Mouse (Mus musculus): ENCODE data around the gene Ugt1a5.

Gene Ugt1a5

DNA sequence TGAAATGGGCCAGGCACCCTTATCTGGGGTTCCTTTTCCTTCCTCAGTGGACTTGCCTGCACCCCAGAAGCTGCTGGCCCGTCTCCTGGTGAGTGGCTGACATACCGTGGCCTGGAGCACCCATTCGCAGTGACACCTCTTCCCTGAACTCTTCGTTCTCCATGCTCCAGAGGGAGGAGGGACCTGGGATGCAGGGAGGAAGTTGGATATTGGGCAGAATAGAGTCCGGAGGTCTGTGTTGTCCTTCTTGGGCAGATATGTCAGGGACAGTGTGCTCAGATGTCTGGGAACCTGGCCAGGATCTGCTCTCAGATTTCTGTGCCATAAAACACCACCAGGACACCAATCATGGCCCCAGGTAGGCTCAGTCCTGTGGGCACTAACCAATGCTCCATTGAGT lies 74.3 kb downstream of the Ugt1a5 start:
- ATAC-seq (ENCODE audit: low TSS enrichment), result no peak

DNA sequence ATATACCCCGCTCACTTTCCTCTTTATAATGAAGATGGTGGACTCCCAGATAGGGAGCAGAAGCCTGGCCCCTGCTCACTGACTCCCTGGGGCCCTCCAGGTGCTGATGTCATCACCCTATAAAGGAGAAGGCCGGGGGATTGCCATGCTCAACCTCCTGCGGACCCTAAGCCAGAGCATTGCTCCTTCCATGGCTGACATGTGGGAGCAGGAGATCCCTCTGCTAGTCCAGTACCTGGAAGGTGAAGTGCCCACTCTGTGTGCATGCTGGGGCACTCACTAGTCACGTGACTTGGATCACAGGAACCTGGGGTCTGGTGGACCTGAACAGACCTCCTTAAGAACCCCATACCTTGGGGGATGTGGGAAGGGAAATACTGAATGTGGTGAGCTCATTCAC lies 74.8 kb downstream of the Ugt1a5 start:
- ATAC-seq (ENCODE audit: low TSS enrichment), result no peak

DNA sequence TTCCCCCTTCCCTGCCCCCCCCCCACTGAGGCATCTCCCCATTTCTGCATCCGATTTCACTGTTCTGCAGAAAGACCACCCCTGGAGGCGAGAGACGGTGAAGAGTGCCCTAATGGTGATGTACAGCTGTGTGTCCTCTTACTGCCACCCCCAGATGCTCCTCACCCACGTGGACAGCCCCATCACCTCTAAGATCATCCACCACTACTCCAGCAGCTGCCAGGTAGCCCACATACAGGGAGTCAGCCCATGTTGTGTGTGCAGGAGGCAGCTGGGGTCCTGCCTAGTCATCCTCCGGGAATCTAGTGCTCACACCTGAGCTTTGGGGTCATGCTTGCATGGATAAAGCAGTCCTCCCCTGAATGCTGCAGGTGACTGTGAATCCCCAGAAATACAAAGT lies 78.0 kb downstream of the Ugt1a5 start:
- no peak for ATAC-seq (ENCODE audit: low TSS enrichment)

DNA sequence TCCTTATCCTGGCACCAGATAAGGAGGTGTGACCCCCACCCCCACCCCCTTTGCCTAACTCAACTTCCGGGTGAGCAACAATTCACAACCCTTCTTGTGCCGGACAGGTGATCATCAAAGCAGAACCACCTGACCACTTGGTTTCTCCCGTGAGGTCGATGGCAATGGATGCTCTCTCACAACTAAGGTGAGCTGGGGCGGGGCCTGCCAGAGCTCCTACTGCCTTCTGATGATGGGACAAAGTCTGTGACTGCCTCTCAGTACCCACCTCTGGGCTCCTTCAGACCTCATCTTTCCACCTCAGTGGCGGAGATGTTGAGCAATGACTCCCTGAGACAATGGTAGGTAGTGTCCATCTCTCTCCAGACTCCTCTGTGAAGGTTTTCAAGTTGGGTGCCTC lies 80.1 kb downstream of the Ugt1a5 start:
- no peak for ATAC-seq (ENCODE audit: low TSS enrichment)

DNA sequence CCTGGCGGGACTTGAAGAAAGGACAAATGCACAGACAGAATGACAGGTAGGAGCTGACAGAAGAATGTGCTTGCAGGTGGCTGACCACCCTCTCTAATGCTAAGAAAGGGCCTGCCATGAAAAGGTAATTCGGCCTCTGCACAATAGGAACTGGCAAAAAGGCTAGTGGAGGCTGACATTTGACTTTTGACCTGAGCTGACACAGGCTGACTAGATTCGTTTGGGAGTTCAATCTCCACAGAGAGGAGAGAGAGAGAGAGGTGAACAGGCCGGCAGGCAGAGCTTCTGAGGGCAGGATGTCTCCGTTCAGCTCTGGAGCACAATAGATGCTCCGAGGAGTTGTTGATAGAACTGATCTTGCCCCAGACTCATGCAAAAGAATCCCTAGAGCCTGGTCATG lies 80.6 kb downstream of the Ugt1a5 start:
- ATAC-seq (ENCODE audit: low TSS enrichment), result no peak

DNA sequence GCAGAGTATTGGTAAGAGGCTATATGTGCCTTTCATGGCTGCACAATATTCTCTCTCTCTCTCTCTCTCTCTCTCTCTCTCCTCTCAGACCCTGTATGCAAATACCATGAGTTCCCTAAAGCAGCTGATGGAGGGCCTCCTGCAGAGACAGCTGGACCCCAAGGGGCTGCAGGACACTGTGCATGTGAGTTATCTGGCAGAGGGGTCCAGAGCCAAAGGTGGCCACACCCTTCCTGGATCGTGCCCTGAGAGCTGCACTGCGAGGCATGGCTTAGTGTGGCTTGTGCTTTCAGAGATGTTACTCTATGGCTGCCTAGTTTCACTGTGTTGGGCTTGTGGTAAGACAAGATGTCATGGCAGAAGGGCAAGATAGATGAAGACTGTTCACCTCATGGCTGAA lies 81.8 kb downstream of the Ugt1a5 start:
- no peak for ATAC-seq (ENCODE audit: low TSS enrichment)

DNA sequence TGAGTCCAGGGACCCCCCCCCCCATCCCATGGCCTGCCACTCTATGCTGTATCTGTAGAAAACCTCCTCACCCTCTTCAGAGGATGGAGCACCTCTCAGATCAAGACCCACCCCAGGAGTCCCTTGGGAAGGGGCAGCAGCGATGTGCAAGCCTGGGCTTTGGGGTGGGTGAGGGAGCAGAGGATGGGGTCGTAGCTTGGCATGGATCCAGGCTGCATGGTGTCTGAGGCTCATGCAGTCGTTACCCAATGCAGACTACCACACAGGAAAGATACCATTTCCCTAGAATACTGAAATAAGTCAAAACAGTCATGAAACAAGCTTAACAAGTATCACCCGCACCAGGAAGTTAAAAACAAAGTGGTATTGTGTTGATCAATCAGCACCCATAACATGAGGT lies 82.8 kb downstream of the Ugt1a5 start:
- no peak for ATAC-seq (ENCODE audit: low TSS enrichment)

DNA sequence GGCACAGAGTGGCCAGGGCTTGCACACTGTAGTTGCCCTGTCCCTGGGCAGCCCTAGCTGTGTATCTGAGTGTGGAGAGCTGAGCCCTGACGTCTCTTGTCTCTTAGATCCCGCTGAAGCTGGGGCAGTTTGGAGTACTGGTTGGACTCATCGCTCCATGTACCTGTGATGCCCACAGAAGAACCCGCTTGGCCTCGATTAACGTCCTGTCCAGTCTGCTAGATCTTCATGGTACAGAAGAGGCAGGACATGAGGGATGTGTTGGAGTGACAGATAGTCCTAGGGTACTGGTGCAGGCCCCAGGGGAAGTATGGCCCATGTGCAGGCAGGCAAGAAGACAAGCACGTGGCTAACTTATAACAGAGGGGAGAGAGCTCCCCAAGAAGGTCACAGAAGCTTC lies 83.8 kb downstream of the Ugt1a5 start:
- no peak for ATAC-seq (ENCODE audit: low TSS enrichment)

DNA sequence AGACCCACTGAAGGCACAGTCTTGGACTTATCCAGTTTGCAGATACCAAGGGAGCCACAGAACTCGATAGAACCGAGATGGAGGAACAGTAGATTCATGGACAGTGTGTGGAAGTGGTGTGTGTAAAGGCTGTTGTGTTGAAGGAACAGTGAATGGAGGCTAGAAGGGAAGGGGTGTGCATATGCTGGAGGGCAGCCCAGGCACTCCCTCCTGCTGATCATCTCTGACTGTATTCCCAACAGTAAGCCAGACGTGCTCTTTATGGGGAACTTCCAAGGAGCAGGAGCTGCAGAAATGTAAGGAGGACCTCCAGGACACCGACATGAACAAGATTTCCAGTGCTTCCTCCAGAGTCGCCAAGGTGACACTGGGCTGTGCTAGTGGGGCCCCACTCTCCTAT lies 84.2 kb downstream of the Ugt1a5 start:
- ATAC-seq (ENCODE audit: low TSS enrichment), result no peak

DNA sequence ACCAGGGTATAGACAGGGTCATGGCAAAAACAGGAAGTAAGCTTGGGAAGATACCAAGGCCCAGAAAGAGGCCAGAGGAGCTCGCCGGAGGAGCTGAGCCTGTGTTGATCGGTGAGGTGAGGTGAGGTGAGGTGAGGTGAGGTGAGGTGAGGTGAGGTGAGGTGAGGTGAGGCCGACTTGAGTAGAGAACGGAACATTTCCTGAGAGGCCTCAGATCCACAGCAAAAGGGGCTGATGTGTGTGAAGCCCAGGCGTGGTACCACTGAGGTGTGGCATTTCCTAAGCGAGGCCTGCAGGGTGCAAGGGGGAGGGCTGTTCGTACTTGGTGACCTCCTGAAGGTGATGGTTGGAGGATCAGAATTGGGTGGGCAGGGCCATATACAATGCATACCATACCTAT lies 87.3 kb downstream of the Ugt1a5 start:
- no peak for ATAC-seq (ENCODE audit: low TSS enrichment)

DNA sequence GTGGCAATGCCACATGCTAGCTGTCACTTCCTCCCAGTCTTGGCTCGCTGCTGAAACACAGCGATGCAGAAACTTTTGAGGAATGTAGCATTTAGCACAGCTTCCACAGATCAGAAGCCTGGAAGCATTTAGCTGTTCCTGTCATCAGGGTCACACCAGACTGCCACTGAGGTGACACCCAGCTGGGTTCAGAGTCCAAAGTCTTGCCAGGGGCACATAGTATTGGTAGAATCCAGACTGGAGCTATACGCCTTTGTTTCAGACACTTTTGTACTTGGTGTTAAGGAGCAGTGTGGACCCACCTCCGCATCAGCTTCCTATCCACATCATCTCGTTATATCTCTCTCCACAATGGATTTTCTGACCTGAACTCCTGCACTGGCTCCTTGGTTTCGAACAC lies 87.7 kb downstream of the Ugt1a5 start:
- ATAC-seq (ENCODE audit: low TSS enrichment), result no peak

DNA sequence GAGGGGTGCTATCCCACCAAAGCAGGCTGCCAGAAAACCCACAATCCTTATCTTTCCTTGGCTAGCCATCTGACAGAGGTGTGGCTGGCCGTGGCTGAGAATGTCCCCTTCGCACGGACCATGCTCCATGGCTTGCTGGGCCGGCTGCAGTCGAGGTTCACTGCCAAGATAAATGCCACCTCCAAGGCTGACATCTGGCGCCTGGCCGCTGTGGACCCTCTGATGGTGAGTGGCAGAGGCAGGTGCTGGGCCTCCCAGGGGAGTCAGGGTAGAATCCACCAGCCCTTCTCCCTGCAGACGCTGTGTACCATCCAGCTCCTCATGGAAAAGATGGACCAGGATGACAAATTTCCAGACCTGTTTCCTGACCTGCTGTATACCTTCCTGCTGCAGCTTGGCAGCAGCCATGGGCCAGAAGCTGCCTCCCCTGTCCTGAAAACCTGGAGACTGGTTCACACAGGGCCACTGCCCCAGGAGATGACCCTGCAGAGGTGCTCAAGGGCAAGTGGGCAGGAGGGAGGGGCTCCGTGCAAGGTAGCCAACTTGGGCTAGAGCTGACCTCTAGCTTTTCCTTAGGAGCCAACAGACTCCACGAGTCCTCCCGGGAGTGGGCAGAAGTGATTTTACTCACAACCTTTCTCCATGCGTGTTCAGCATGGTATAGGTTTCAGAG lies 89.1 kb downstream of the Ugt1a5 start:
- ATAC-seq (ENCODE audit: low TSS enrichment), result no peak

DNA sequence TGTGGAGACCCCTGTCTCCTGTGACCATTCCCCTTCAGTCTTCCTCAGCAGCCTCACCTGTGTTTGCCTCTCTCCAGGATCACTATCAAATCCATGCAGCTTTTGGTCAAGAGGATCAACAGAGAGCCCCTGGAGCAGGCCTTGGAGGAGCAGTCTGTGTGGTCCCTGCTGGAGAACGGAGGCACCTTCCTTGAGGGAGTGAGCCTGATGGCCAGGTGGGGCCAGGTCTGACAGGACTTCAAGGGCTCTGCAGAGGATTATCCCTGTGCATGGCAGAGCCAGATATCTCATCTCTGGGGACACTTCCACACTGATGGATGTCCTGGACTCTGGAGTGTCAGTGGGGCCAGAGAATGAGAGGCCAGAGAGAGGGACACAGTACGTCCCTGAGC lies 89.7 kb downstream of the Ugt1a5 start:
- ATAC-seq (ENCODE audit: low TSS enrichment), result no peak

DNA sequence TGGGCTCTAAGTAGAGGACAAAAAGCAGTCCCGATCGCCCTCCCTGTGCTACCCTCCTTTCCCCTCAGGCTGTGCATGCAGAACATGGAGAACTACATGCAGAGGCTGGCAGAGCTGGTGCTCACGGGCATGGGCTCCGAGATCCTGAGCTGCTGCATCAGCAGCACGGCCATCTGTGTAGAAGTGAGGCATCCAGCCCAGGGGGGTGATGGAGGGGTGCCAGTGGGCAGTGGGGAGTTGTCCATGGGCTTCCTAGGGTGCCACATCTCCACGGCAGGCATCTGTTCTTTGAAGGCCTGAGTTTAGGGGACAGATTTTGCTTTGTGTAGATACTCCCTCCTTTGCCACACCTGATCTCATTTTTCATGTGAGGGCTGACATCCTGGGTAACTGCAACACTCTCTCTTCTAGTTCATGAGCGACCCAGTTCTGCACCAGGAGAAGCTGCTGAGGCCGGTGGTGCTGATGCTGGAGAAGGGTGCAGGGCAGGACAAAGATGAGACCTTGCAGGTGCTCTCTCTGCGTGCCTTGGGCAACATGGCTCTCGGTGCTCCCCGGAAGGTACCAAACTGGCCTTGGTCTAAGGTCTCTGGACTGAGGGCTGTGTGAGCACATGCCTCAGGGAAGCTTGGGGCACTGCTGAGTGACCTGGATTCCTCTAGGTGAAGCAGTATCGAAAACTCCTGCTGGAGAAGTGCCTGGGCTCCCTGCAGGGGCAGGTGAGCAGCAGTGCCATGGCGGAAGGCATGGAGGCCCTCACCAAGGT lies 90.4 kb downstream of the Ugt1a5 start:
- no peak; the same call in 1 of the 2 replicates for ATAC-seq (ENCODE audit: low TSS enrichment)

DNA sequence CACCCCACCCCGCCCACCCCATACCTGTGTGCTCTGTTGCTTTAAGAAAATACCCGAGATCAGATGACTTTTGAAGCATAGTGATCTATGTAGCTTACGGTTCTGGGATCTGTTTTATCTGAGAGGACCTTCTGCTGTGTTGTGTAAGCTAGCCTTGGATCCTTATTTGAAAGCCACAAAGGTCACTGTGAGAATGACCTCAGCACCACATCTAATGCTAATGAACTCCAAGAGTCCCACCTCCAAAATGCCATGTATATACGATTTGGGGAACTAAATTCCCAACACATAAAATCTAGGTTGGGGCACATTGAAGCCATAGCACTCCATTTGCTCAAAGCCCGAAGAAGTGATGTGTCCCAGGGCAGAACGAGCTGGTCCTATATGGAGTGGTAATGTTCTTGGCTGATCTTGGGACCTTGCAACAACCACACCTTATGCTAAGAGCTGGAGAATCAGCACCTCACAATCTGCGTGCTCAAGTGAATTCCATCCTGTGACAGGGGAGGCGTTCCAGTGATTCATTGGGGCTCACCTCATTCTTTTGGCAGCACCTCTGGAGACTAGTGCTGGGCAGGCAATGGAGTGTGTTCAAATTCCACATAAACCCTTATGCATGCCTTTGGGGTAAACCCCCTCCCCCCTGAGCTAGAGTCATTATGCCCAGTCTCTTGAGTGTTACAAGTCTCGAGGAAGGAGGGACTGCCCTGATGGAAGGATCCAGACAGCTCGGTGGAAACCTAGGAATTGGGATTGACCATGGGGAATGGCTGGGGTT lies 91.3 kb downstream of the Ugt1a5 start:
- ATAC-seq (ENCODE audit: low TSS enrichment), result no peak

DNA sequence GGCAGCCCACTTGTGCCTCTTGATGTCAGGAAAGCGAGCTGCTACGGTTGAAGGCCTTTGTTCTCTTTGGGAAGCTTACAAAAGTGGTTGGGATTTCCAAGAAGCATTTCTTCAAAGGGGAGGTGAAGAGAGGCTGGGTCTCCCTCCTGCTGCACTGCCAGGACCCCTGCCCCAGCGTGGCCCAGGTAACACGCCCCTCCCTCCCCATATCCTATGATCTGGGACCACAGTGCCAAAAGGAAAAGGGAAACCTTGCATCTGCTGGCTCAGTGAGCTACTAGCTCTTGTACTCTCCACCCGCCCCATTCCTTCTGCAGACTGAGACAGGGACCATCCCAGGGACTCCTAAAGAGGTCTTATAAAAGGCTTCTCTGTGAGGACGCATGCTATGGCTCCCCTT lies 91.9 kb downstream of the Ugt1a5 start:
- no peak for ATAC-seq (ENCODE audit: low TSS enrichment)

DNA sequence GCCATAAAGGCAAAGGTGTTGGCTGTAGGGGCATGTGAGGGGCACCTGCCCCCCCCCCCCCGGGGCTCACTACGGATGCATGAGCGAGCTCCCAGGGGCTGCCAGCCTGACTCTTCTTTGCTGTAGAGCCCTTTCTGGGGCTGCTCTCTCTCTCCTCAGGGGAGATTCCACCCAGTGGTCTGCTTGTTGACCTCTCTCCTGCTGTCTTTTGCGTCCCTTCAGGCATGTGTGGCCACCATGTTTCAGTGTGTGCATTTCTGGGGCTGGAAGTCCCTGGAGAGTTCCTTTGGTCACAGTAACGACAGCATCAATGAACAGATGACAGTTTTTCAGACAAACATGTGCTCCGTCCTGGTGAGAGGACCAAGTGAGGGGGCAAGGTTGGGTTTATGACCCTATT lies 92.5 kb downstream of the Ugt1a5 start:
- ATAC-seq (ENCODE audit: low TSS enrichment), result no peak

DNA sequence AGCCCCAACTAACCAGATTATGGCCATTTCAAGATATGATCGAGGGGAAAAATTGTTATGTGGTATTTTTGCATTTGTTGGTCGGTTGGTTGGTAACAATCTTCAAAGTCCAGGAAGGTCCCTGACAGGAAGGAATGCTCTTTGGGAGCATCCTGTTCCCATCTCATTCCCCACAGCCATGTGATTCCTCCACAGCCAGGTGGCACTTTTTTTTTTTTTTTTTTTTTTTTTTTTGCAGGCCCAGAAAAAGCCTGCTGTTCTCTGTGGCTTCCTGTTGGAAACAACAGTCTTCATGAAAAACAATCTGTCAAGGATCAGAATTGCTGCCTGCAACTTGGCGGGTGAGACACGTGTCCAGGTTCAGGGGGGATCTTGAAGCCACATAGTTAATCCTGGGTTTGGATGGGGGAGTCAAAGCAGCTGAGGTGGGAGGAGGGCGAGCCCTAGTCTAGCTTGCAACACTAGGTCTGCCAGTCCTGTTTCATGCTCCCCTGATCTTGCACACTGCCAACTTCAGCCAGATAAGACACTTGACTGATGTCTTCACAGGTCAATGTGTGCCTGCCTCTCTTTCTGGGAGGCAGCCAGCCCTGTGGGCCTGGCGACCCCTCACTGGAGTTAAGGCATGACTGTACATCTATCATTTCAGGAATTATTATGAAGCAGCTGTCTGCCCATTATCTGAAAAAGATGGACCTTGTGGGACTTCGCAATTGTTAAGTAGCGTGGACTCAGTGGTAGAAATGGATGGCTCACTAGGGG lies 93.2 kb downstream of the Ugt1a5 start:
- peak; percentile 18; the same call in 1 of the 2 replicates for ATAC-seq (ENCODE audit: low TSS enrichment)

DNA sequence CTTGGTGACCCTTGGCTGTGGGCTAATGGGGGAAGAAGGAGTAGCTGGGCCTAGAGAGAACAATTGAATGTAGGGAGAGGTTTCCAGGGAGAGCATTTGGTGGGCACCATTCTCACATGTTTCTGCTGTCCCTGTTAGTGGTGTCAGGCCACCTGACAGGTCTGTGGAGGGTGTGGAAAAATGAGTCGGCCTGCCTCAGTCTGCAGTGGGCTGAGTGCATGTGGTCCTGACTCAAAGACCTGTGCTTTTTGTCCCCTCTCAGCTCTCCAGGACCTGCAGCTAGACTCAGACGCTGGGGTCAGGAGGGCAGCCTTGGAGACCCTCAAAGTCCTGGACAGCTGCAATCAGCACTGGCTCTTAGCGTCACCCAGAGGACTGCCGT lies 93.8 kb downstream of the Ugt1a5 start:
- no peak for ATAC-seq (ENCODE audit: low TSS enrichment)

DNA sequence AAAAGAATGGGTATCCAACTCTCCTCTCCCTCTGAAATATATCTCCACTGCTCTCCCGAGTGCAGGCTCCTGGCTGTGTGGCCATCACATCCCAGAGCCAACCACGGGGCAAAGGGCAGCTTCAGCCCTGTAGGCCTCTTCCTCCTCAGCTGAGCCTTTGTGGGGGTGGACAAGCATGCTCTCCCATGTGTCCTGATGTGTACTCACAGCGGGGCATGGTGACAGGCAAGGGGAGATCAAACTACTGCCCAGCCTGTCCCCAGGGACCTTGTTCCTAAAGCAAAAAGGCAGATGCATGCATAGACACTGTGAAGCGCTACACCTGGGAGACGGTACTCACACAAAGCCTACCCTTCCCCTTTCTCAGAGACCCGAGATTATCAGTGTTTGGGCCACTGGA lies 94.3 kb downstream of the Ugt1a5 start:
- ATAC-seq (ENCODE audit: low TSS enrichment), result no peak

DNA sequence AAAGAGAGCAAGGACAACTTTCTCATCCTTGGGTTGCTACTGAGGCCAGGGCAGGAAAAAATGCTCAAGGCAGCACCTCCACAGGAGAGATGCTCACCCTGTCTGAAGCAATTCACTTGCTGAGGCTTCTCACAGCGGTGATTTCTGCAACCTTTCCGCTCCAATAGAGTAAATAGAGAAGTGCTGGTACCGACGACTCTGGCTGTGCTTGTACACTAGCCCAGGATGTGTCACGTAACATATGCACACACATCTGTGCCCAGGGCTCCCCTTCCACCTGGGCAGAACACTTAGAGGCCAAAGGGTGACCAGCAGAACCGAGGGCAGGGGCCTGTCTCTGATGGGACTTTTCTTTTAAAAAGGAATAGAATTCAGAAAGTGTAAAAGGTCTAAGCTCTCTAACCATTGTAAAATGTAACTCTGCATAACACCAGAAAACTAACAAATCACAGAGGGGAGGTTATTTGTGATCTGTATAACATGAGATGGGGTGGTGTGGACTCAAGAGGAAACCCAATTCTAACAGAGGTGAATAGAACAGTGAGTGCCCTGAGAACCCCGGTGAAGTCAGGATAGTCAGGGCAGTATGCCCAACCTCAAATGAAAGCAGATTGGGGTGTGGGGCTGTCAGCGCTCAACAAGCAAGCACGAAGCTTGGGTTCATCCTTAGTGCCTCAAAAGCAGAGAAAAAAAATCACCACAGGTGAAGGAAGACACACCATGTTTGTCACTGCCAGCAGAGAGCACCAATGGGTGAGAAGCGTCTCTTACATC lies 95.0 kb downstream of the Ugt1a5 start:
- ATAC-seq (ENCODE audit: low TSS enrichment), result no peak
